Mouse (Mus musculus): ENCODE measurements around the gene Brap. TPM values are rescaled to one million over a fixed set of nuclear protein-coding genes. Genes with fewer than 3 reads are reported as not detected.

Brap gene
- 84.6 to 91.2 TPM (median 89.7 TPM) in 4 replicates for total RNA-seq (2023)

DNA sequence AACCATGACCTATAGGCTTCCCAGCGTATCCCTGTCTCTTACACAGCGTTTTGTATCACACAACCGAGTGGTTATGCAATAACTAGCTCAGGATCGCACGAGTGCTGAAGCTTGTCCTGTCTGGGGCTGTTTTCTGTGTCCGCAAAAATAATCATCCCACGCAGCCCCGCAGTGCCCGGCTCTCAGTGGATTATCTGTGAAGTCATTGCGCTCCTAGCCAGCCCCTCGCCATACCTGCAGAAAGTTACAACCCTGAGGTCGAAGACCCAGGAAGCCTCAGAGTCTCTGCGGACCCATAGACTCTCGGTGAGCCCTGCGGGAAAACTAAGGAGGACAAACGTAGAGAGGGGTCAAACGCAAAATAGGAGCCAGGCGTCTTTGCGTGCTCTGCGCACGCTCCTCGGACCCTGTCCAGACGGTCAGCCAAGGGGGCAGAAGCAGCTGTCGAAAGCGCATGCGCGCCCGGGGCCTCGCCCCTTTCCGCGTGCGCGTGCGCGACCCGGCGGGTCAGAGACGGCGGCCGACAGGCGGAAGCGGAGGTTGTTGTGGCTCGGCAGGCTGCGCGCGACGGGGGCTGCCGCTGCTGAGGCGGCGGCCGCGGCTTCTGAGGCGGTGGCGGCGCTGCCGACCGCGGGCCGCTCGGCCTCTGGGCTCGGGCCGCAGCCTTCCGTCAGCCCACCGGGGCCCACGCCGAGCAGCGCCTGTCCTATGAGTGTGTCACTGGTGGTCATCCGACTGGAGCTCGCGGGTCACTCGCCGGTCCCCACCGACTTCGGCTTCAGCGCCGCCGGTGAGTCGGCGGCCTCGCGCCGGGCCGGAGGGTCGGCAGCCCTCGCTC is at the start of gene Brap, which contains the start of gene Acad10:
TSS of gene Brap (plus strand) at position 505 of the 838 bp plus-strand sequence.
TSS of gene Acad10 (minus strand) at position 456 of the 838 bp plus-strand sequence.

DNA sequence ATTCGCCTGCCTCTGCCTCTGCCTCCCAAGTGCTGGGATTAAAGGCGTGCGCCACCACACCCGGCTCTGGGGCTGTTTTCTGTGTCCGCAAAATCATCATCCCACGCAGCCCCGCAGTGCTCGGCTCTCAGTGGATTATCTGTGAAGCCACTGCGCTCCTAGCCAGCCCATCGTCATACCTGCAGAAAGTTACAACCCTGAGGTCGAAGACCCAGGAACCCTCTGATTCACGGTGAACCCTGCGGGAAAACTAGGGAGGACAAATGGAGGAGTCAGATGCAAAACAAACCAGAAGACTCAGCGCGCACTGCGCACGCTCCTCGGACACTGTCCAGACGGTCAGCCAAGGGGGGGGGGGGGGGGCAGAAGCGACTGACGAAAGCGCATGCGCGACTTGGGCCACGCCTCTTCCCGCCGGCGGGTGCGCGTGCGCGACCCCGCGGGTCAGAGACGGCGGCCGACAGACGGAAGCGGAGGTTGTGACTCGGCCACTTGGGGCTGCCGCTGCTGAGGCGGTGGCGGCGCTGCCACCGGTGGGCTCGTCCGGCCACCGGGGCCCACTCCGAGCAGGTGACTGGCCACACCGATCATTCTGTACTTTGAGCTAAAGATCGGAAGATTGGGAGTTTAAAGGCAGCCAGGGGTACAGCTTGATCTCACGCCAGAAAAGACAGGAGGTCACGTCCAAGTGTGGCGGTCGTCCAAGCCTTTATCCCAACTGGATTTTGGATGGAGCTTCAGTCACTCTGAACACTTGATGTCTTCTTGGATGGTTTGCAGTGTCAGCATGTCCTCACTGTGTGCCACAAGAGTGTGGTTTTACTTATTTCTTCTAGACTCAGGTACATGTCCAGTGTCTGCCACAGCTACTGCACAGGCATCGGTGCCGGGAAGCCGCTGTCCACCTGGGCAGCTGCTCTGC is 41.5 kb upstream of the Brap start, which contains the start of gene Acad12:
TSS of gene Acad12 (minus strand) at position 347 of the 922 bp plus-strand sequence.

DNA sequence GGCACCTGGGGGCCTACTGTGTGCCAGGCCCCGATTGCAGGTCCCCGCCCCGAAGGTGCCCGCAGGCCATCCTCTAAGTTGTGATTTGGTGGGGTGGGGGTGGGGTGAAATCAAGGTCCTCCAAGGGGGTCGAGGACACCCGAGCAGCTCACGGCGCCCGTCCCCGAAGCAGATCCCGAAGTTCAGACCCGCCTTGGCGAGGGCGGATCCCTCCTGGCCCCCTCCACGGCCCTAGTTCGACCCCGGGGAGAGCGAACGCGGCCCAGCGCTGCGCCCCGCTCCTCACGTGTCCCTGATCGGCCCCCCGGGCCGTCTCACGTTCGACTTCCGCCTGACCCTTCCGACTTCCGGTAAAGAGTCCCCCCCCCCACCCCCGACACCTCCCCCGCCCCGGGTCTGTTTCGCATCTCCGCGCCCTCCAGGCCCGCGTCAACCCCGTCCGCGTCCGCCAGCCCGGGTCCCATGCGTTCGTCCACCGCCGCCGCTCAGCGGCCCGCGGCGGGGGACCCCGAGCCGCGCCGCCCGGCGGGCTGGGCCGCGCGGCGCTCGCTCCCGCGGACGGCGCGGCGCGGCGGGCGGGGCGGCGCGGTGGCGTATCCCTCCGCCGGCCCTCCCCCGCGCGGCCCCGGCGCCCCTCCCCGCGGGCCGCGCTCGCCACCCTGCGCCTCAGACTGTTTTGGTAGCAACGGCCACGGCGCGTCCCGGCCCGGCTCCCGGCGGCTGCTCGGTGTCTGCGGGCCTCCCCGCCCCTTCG is 51.0 kb downstream of the Brap start, which contains the start of gene Atxn2:
TSS of gene Atxn2 (plus strand) at position 164 of the 754 bp plus-strand sequence.

Other genes with a start within 250 kb of the Brap start
- gene Tmem116, start 208.7 kb upstream of the Brap start, total RNA-seq (2023) = 0.63 to 1.8 TPM (median 1.3 TPM) in 4 replicates
- gene Erp29, start 208.1 kb upstream of the Brap start, total RNA-seq (2023) = 164 to 172 TPM (median 168 TPM) in 4 replicates
- gene Adam1b, start 157.1 kb upstream of the Brap start, total RNA-seq (2023) = 0.16 to 0.17 TPM in 2 of 4 replicates, not detected in the others
- 5.0 to 6.7 TPM (median 5.3 TPM) in 4 replicates for gene Adam1a, start 115.1 kb upstream of the Brap start, total RNA-seq (2023)
- not detected in 4 replicates for gene Gm42878, start 115.1 kb upstream of the Brap start, total RNA-seq (2023)
- gene Mapkapk5, start 114.7 kb upstream of the Brap start, total RNA-seq (2023) = 87.8 to 102 TPM (median 94.5 TPM) in 4 replicates
- 323 to 356 TPM (median 343 TPM) in 4 replicates for gene Aldh2, start 66.7 kb upstream of the Brap start, total RNA-seq (2023)
- 9.5 to 12.7 TPM (median 10.2 TPM) in 4 replicates for gene Acad12, start 41.6 kb upstream of the Brap start, total RNA-seq (2023)
- gene Acad10, start within 50 bp of the Brap start, total RNA-seq (2023) = 9.8 to 13.0 TPM (median 11.4 TPM) in 4 replicates
- 69.8 to 88.9 TPM (median 78.7 TPM) in 4 replicates for gene Atxn2, start 50.8 kb downstream of the Brap start, total RNA-seq (2023)
- gene Sh2b3, start 177.1 kb downstream of the Brap start, total RNA-seq (2023) = 159 to 169 TPM (median 162 TPM) in 4 replicates
- gene Pheta1, start 188.4 kb downstream of the Brap start, total RNA-seq (2023) = 2.5 to 3.3 TPM (median 3.1 TPM) in 4 replicates

Measured in B cell, adult 62 days (primary cell).